In genomic region chr17:80520537-80520936, GRCm38 (mm10) we compare ENCODE assay signal across 20 mouse cellular contexts. TPM values are rescaled to one million over a fixed set of nuclear protein-coding genes. Genes with fewer than 3 reads are reported as not detected.
DNase-seq lines count a peak whose midpoint lies in the region; ATAC-seq and TF ChIP-seq lines count a peak whose summit lies in the region.
"Had no signal": no experiment of that assay in that cellular context is flagged by ENCODE, and none has a peak within 500 bp of the region (broad histone marks: within the 10 kb centered on the region; RNA-seq: fewer than 3 reads in every experiment).

No protein-coding gene starts in this region.

- H3K4me3 ChIP-seq in kidney, embryonic 16.5 days (ENCODE audit: low read length): no peak overlapping the region
- H3K4me3 ChIP-seq in CH12.LX (replicated peaks in 1 of 3; ENCODE audit: low read depth in 2 of 3, low read length in 2 of 3, poor library complexity in 1 of 3): no peak overlapping the region
- H3K4me3 ChIP-seq: embryonic facial prominence, embryonic 10.5 days; forebrain, embryonic 13.5 days; heart, embryonic 12.5 days; hindbrain, embryonic 12.5 days; intestine, embryonic 15.5 days; midbrain, embryonic 13.5 days; myocyte had no signal

- in situ Hi-C loops in CH12.LX (cut with MboI; ENCODE audit: low pct_ligation_motif_present, low pct_unique_long_range_greater_than_20kb, low sequenced_read_pairs): no loop called here

- no peak for TF ChIP-seq POLR2A in CH12.LX (IDR thresholded peaks at IDR 0.05; ENCODE audit: low read depth, low read length)

- no peak for TF ChIP-seq CTCF in CH12.LX (conservative IDR thresholded peaks at IDR 0.05 in 1 of 2, IDR thresholded peaks at IDR 0.05 in 1 of 2; ENCODE audit: low read depth in 2 of 2, low read length in 2 of 2)

- no peak for ATAC-seq in kidney, embryonic 16.5 days (ENCODE audit: low FRiP score, low TSS enrichment)
- ATAC-seq: forebrain, embryonic 13.5 days; intestine, embryonic 15.5 days; midbrain, embryonic 13.5 days had no signal

- no peaks in the 10 kb centered on the region for H3K79me2 ChIP-seq in CH12.LX (replicated peaks; ENCODE audit: control insufficient read depth, extremely low read depth, insufficient read depth, poor library complexity, severe bottlenecking)

- H3K9me3 ChIP-seq in kidney, embryonic 16.5 days (ENCODE audit: low read length): no peaks in the 10 kb centered on the region
- H3K9me3 ChIP-seq in CH12.LX (replicated peaks; ENCODE audit: low read length): no peaks in the 10 kb centered on the region
- H3K9me3 ChIP-seq: embryonic facial prominence, embryonic 10.5 days; forebrain, embryonic 13.5 days; heart, embryonic 12.5 days; hindbrain, embryonic 12.5 days; intestine, embryonic 15.5 days; midbrain, embryonic 13.5 days had no signal

- no peaks in the 10 kb centered on the region for H3K27me3 ChIP-seq in kidney, embryonic 16.5 days (ENCODE audit: insufficient read depth, low read length)
- no peaks in the 10 kb centered on the region for H3K27me3 ChIP-seq in CH12.LX (replicated peaks)
- H3K27me3 ChIP-seq: forebrain, embryonic 13.5 days; heart, embryonic 12.5 days; hindbrain, embryonic 12.5 days; intestine, embryonic 15.5 days; midbrain, embryonic 13.5 days had no signal

- no peaks in the 10 kb centered on the region for H3K4me1 ChIP-seq in kidney, embryonic 16.5 days (ENCODE audit: insufficient read depth, low read length)
- H3K4me1 ChIP-seq in CH12.LX (ENCODE audit: control insufficient read depth in 1 of 2, insufficient read depth in 2 of 2): peaks cover 3 to 9% of the 10 kb centered on the region in 2 experiments; a peak in 2 of 4 replicates
- H3K4me1 ChIP-seq: embryonic facial prominence, embryonic 10.5 days; forebrain, embryonic 13.5 days; heart, embryonic 12.5 days; hindbrain, embryonic 12.5 days; intestine, embryonic 15.5 days; midbrain, embryonic 13.5 days had no signal

- H3K9ac ChIP-seq in kidney, embryonic 16.5 days (replicated peaks; ENCODE audit: low read length): no peak overlapping the region
- no peak overlapping the region for H3K9ac ChIP-seq in CH12.LX (ENCODE audit: insufficient read depth, low read depth)
- H3K9ac ChIP-seq: forebrain, embryonic 13.5 days; heart, embryonic 12.5 days; hindbrain, embryonic 12.5 days; intestine, embryonic 15.5 days; liver, embryonic 14.5 days; midbrain, embryonic 13.5 days had no signal

- H3K4me2 ChIP-seq in kidney, embryonic 16.5 days (replicated peaks; ENCODE audit: low read depth, low read length): no peak overlapping the region
- H3K4me2 ChIP-seq in CH12.LX (ENCODE audit: insufficient read depth, low read depth, poor library complexity, severe bottlenecking): no peak overlapping the region
- H3K4me2 ChIP-seq: forebrain, embryonic 13.5 days; heart, embryonic 12.5 days; hindbrain, embryonic 12.5 days; intestine, embryonic 15.5 days; midbrain, embryonic 13.5 days had no signal

- no peak overlapping the region for H3K27ac ChIP-seq in kidney, embryonic 16.5 days (ENCODE audit: low read length)
- H3K27ac ChIP-seq in CH12.LX (ENCODE audit: insufficient read depth, low read depth): no peak overlapping the region
- H3K27ac ChIP-seq: embryonic facial prominence, embryonic 10.5 days; forebrain, embryonic 13.5 days; hindbrain, embryonic 12.5 days; intestine, embryonic 15.5 days; liver, embryonic 14.5 days; macrophage; midbrain, embryonic 13.5 days had no signal

- no peaks in the 10 kb centered on the region for H3K36me3 ChIP-seq in kidney, embryonic 16.5 days (ENCODE audit: insufficient read depth, low read length)
- H3K36me3 ChIP-seq in CH12.LX (replicated peaks in 1 of 2; ENCODE audit: control insufficient read depth in 1 of 2, insufficient read depth in 1 of 2, low read length in 1 of 2): peaks cover 0 to 4% of the 10 kb centered on the region in 2 experiments
- H3K36me3 ChIP-seq: embryonic facial prominence, embryonic 10.5 days; heart, embryonic 12.5 days; hindbrain, embryonic 12.5 days; intestine, embryonic 15.5 days; midbrain, embryonic 13.5 days had no signal

- no peak for TF ChIP-seq RAD21 in CH12.LX (IDR thresholded peaks at IDR 0.05; ENCODE audit: low read depth, low read length)

- WGBS in kidney, embryonic 16.5 days: 83% methylated on average over 8 of the region's 8 CpGs

- DNase-seq in kidney, adult 9 months: peak; percentile 49
- no peak for DNase-seq in CH12.LX (ENCODE audit: extremely low read depth)
- peak; percentile 5 for DNase-seq in brain, adult 2 months (ENCODE audit: low read depth, low spot score)
- DNase-seq in kidney, postnatal 36 days: peak; percentile 45 to 62
- DNase-seq in layer of hippocampus, adult 8-10 months (ENCODE audit: low spot score in 2 of 2): no peak
- no peak for DNase-seq in adrenal gland, adult 2 months
- DNase-seq: cerebellum, adult 9-10 months; heart, adult 11 months; heart, postnatal 14 days had no signal

- no peak for TF ChIP-seq EP300 in CH12.LX (IDR thresholded peaks at IDR 0.05; ENCODE audit: low read length)

- dilution Hi-C loops in CH12.LX (cut with MboI; ENCODE audit: extremely low pct_ligation_motif_present, extremely low pct_unique_long_range_greater_than_20kb, low sequenced_read_pairs): no loop called here

TF ChIP-seq in CH12.LX, 34 proteins besides CTCF, POLR2A, EP300 and RAD21:
- TF ChIP-seq ZC3H11A (IDR thresholded peaks at IDR 0.05; ENCODE audit: low read depth, low read length): no peak
- no peak for TF ChIP-seq HCFC1 (IDR thresholded peaks at IDR 0.05; ENCODE audit: low read depth, low read length)
- TF ChIP-seq USF1 (IDR thresholded peaks at IDR 0.05; ENCODE audit: low read depth, low read length): no peak
- TF ChIP-seq MAFK (IDR thresholded peaks at IDR 0.05; ENCODE audit: insufficient replicate concordance, low read length): peak; percentile 68; the same call in 1 of the 2 replicates
TF ChIP-seq in CH12.LX: peak in this region for 1.

RNA-seq across cellular contexts. Expression of gene Sos1, which starts 40.3 kb away (rescaled TPM):
- 3.9 and 4.6 TPM in 2 replicates for polyA plus RNA-seq in kidney, embryonic 16.5 days (2015; fragmentation: Nextera tagmentation; extraction: Ambion mirVana)
- total RNA-seq in CH12.LX (2012; rRNA removed) (4.7 TPM in 2 replicates), CH12.LX (2014; rRNA removed) (3.6 and 4.0 TPM in 2 replicates)
- polyA plus RNA-seq in CH12.LX (2012; ENCODE audit: insufficient read length, low read depth): 9.5 and 10.7 TPM in 2 replicates
- total RNA-seq in layer of hippocampus, adult 8-10 months (2022): 10 to 100 TPM; 32.0 to 39.6 (median 37.8) TPM
- 10 to 100 TPM; 23.7 to 29.0 TPM for total RNA-seq in adrenal gland, adult 2 months (2021)
- polyA plus RNA-seq in adrenal gland, adult 2 months (2012; rRNA removed): 2.0 and 2.8 TPM in 2 replicates

RNA-seq across cellular contexts. Expression of gene Cdkl4, which starts 57.1 kb away (rescaled TPM):
- polyA plus RNA-seq in kidney, embryonic 16.5 days (2015; fragmentation: Nextera tagmentation; extraction: Ambion mirVana): 0.80 and 0.99 TPM in 2 replicates
- total RNA-seq in CH12.LX (2012; rRNA removed) (0.63 and 0.76 TPM in 2 replicates), CH12.LX (2014; rRNA removed) (1.9 and 2.0 TPM in 2 replicates)
- 1.1 and 1.2 TPM in 2 replicates for polyA plus RNA-seq in CH12.LX (2012; ENCODE audit: insufficient read length, low read depth)
- total RNA-seq in layer of hippocampus, adult 8-10 months (2022): 10 to 100 TPM; 15.4 to 20.6 (median 16.9) TPM
- total RNA-seq in adrenal gland, adult 2 months (2021): under 1 TPM; 0.14 to 0.17 TPM
- 0.07 and 0.15 TPM in 2 replicates for polyA plus RNA-seq in adrenal gland, adult 2 months (2012; rRNA removed)
- total RNA-seq: common myeloid progenitor, adult 5-6 weeks had no signal

Comparison
In these comparisons a context has a peak if more than half of its experiments do, and no peak if none do; other contexts are left out.
1. DNase-seq: peak in kidney, adult 9 months (single experiment), brain, adult 2 months (single experiment) and kidney, postnatal 36 days (2 of 2); none in CH12.LX (single experiment), layer of hippocampus, adult 8-10 months (0 of 2) and adrenal gland, adult 2 months (single experiment).
2. RNA of gene Sos1, which starts 40.3 kb away (total RNA-seq): 32.0 to 39.6 TPM in layer of hippocampus, adult 8-10 months and 23.7 to 29.0 TPM in adrenal gland, adult 2 months; 3.6 to 4.7 TPM in CH12.LX; every median in the first group is over 4 times any median in the second.
3. RNA of gene Cdkl4, which starts 57.1 kb away (total RNA-seq): 15.4 to 20.6 TPM in layer of hippocampus, adult 8-10 months; 0.63 to 2.0 TPM in CH12.LX and 0.14 to 0.17 TPM in adrenal gland, adult 2 months; every median in the first group is over 4 times any median in the second.